Mouse (Mus musculus) mouse embryonic stem cell (cell line): Measurements from ENCODE around the gene Ostn.
"Not testable (repeated sequence)": the region's sequence is repeated elsewhere in the genome, so short reads cannot be mapped to it uniquely, and the experiment has no call there.

Experiments
- in situ Hi-C, 2 experiments: fragments of 300-500 bp; cut with MboI; formaldehyde crosslinking; loops; 1 replicate in 1 of 2; 3 replicates in 1 of 2; pipeline ENCODE4 v1.14.3; 2019 to 2020; ENCODE audit warnings: low sequenced_read_pairs in 2 of 2, low pct_unique_long_range_greater_than_20kb in 1 of 2, mixed read lengths in 1 of 2; ENCODE audit not compliant: unreplicated experiment in 1 of 2

The Ostn gene

GRCm38 (mm10) chr16:27307189-27307588, at the start of gene Ostn:
Gene Ostn, plus strand, starts transcription at chr16:27307489.
- in situ Hi-C loops: not testable (repeated sequence)

GRCm38 (mm10) chr16:27268748-27269147, 38.5 kb upstream of the Ostn start:
- in situ Hi-C loops: no loop called here

- in situ Hi-C loops: no loop called here
These were observed 19.9 kb upstream of the Ostn start for GRCm38 (mm10) chr16:27287410-27287809.

GRCm38 (mm10) chr16:27296508-27296907, 10.8 kb upstream of the Ostn start:
- in situ Hi-C loops: no loop called here

- in situ Hi-C loops: no loop called here
These were observed 10.4 kb upstream of the Ostn start for GRCm38 (mm10) chr16:27296929-27297328.

GRCm38 (mm10) chr16:27319099-27319498, 11.8 kb downstream of the Ostn start:
- in situ Hi-C loops: no loop called here

GRCm38 (mm10) chr16:27322047-27322446, 14.8 kb downstream of the Ostn start:
- in situ Hi-C loops: no loop called here

- in situ Hi-C loops: no loop called here
These were observed 19.2 kb downstream of the Ostn start for GRCm38 (mm10) chr16:27326463-27326862.

GRCm38 (mm10) chr16:27347521-27347920, 40.2 kb downstream of the Ostn start:
- in situ Hi-C loops: no loop called here

- in situ Hi-C loops: no loop called here
These were observed 41.1 kb downstream of the Ostn start for GRCm38 (mm10) chr16:27348359-27348758.

GRCm38 (mm10) chr16:27349235-27349634, 41.9 kb downstream of the Ostn start:
- in situ Hi-C loops: no loop called here

GRCm38 (mm10) chr16:27349878-27350532, 42.7 kb downstream of the Ostn start:
- in situ Hi-C loops: no loop called here

GRCm38 (mm10) chr16:27354464-27354863, 47.2 kb downstream of the Ostn start:
- in situ Hi-C loops: no loop called here

GRCm38 (mm10) chr16:27360059-27360458, 52.8 kb downstream of the Ostn start:
- in situ Hi-C loops: no loop called here

- in situ Hi-C loops: no loop called here
These were observed 62.9 kb downstream of the Ostn start, which contains the start of gene Uts2b for GRCm38 (mm10) chr16:27370191-27370590. Gene Uts2b, minus strand, starts transcription at chr16:27370239.

GRCm38 (mm10) chr16:27370700-27371099, 63.4 kb downstream of the Ostn start:
- in situ Hi-C loops: no loop called here

GRCm38 (mm10) chr16:27374139-27374538, 66.8 kb downstream of the Ostn start:
- in situ Hi-C loops: no loop called here

- in situ Hi-C loops: no loop called here
These were observed 68.0 kb downstream of the Ostn start for GRCm38 (mm10) chr16:27375318-27375717.

- in situ Hi-C loops: no loop called here
These were observed 69.3 kb downstream of the Ostn start for GRCm38 (mm10) chr16:27376556-27376955.

GRCm38 (mm10) chr16:27382217-27382616, 74.9 kb downstream of the Ostn start:
- in situ Hi-C loops: no loop called here
